Mouse (Mus musculus) forebrain, embryonic 12.5 days (tissue): ENCODE measurements around the gene Ulk2. TPM values are rescaled to one million over a fixed set of nuclear protein-coding genes. Genes with fewer than 3 reads are reported as not detected.
A peak's percentile ranks its signal among the peaks of the same experiment; 100 is the strongest.
"Not testable (repeated sequence)": the region's sequence is repeated elsewhere in the genome, so short reads cannot be mapped to it uniquely, and the experiment has no call there.

Source experiments
- ATAC-seq: fragments of 200-750 bp; cut with Nextera tagmentation; 2 replicates; pipeline ENCODE4 v1.8.0; 2017; ENCODE audit warnings: moderate TSS enrichment; ENCODE audit not compliant: low FRiP score
- H3K27ac ChIP-seq: fragments of 300-500 bp; sonication (generic); 2 replicates; pipeline ENCODE4 v1.5.1; 2016; ENCODE audit warnings: mild to moderate bottlenecking
- H3K27me3 ChIP-seq: fragments of 300-500 bp; sonication (generic); 2 replicates; pipeline ENCODE4 v1.6.1; 2016; ENCODE audit warnings: mild to moderate bottlenecking
- H3K36me3 ChIP-seq: fragments of 300-500 bp; sonication (generic); replicated peaks from 2 replicates; pipeline ENCODE4 v1.6.1; 2016; ENCODE audit warnings: mild to moderate bottlenecking
- H3K4me1 ChIP-seq: fragments of 300-500 bp; sonication (generic); 2 replicates; pipeline ENCODE4 v1.6.1; 2016
- H3K4me2 ChIP-seq: fragments of 300-500 bp; sonication (generic); 2 replicates; pipeline ENCODE4 v1.6.1; 2016; ENCODE audit warnings: mild to moderate bottlenecking, moderate library complexity
- H3K4me3 ChIP-seq: fragments of 300-500 bp; sonication (generic); replicated peaks from 2 replicates; pipeline ENCODE4 v1.5.1; 2016; ENCODE audit warnings: mild to moderate bottlenecking
- H3K9ac ChIP-seq: fragments of 300-500 bp; sonication (generic); 2 replicates; pipeline ENCODE4 v1.6.1; 2016; ENCODE audit warnings: mild to moderate bottlenecking
- H3K9me3 ChIP-seq: fragments of 300-500 bp; sonication (generic); 2 replicates; pipeline ENCODE4 v1.6.1; 2016
- WGBS: fragments of 180-500 bp; shearing (Covaris S2); methylation state at CpG from one replicate; pipeline ENCODE4 v1.1.7; 2016; 5-methylcytosine and 5-hydroxymethylcytosine counted together
- polyA plus RNA-seq: library from polyadenylated mRNA; unstranded; fragments of >200 nt; fragmentation: Nextera tagmentation; extraction: Ambion mirVana; gene quantifications from 2 replicates; pipeline ENCODE4 v1.2.1, GENCODE M21; 2016

The Ulk2 gene
- polyA plus RNA-seq, 1 experiment from 2014 or later, result 32.3 TPM

DNA sequence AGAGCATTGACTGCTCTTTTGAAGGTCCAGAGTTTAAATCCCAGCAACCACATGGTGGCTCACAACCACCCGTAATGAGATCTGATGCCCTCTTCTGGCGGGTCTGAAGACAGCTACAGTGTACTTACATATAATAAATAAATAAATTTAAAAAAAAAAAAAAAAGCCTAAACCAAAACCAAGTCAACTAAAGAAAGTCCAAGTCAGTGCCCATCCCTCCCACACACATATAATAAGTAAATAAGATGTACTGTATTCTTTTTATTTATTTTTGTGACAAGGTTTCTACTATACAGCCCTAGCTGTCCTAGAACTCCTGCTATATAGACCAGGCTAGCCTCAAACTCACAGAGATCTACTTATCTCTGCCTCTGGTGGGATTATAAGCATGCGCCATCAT, 14.2 kb downstream of the Ulk2 start:
- H3K4me1 ChIP-seq, H3K27ac ChIP-seq, H3K9me3 ChIP-seq, ATAC-seq, H3K4me3 ChIP-seq, H3K27me3 ChIP-seq, H3K4me2 ChIP-seq, H3K9ac ChIP-seq: not testable (repeated sequence)
- WGBS, result 67% methylated on average over 3 of the region's 3 CpGs
- peaks cover 28% of the 10 kb centered on the region for H3K36me3 ChIP-seq

- Histone ChIP-seq H3K9me3 (no peaks in the 10 kb centered on the region), H3K4me3 (no peak overlapping the region), H3K4me2 (no peak overlapping the region), H3K27me3 (no peaks in the 10 kb centered on the region), H3K36me3 (peaks cover 26% of the 10 kb centered on the region), H3K27ac (no peak overlapping the region), H3K4me1 (no peaks in the 10 kb centered on the region), H3K9ac (no peak overlapping the region)
- no peak for ATAC-seq
These were observed 14.9 kb downstream of the Ulk2 start for GRCm38 (mm10) chr11:61839940-61840339.

DNA sequence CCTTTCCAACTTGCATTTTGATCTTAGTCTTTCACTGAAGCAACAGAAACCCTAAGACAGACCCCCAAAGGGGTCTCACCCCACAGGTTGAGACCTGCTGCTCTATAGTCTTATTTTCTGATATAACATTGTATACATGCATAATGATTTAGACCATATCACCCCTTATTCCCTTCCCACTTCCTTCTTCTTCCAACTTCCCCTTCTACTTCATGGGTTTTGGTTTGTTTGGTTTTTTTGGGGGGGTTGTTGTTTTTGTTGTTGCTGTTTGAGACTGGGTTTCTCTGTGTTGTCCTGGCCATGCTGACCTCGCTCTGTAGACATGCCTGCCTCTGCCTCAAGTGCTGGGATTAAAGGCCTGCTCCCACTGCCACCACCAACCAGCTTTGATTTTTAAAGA, 15.7 kb downstream of the Ulk2 start:
- no peak overlapping the region for H3K4me2 ChIP-seq
- no peaks in the 10 kb centered on the region for H3K27me3 ChIP-seq
- no peak overlapping the region for H3K4me3 ChIP-seq
- no peak for ATAC-seq
- WGBS, result 79% methylated on average over 1 of the region's 1 CpGs
- no peaks in the 10 kb centered on the region for H3K4me1 ChIP-seq
- no peak overlapping the region for H3K9ac ChIP-seq
- H3K27ac ChIP-seq, result no peak overlapping the region
- peaks cover 31% of the 10 kb centered on the region for H3K36me3 ChIP-seq
- no peaks in the 10 kb centered on the region for H3K9me3 ChIP-seq

- 18% methylated on average over 4 of the region's 4 CpGs for WGBS
- peaks cover 58% of the 10 kb centered on the region for H3K36me3 ChIP-seq
- H3K9me3 ChIP-seq, result no peaks in the 10 kb centered on the region
- H3K4me2 ChIP-seq, result no peak overlapping the region
- H3K9ac ChIP-seq, result no peak overlapping the region
- no peak overlapping the region for H3K4me3 ChIP-seq
- no peaks in the 10 kb centered on the region for H3K27me3 ChIP-seq
- no peak overlapping the region for H3K27ac ChIP-seq
- ATAC-seq, result no peak
- H3K4me1 ChIP-seq, result 0 out of 2 replicates have a peak, but pooled peaks cover 4% of the 10 kb centered on the region
These were observed 45.1 kb downstream of the Ulk2 start for GRCm38 (mm10) chr11:61809793-61810192.

GRCm38 (mm10) chr11:61808551-61809117, 46.2 kb downstream of the Ulk2 start:
- peaks cover 51% of the 10 kb centered on the region for H3K36me3 ChIP-seq
- H3K9ac ChIP-seq, result no peak overlapping the region
- H3K9me3 ChIP-seq, result no peaks in the 10 kb centered on the region
- no peak overlapping the region for H3K4me3 ChIP-seq
- ATAC-seq, result no peak
- no peaks in the 10 kb centered on the region for H3K27me3 ChIP-seq
- 0 out of 2 replicates have a peak, but pooled peaks cover 4% of the 10 kb centered on the region for H3K4me1 ChIP-seq
- no peak overlapping the region for H3K27ac ChIP-seq
- no peak overlapping the region for H3K4me2 ChIP-seq
- 93% methylated on average over 2 of the region's 2 CpGs for WGBS

DNA sequence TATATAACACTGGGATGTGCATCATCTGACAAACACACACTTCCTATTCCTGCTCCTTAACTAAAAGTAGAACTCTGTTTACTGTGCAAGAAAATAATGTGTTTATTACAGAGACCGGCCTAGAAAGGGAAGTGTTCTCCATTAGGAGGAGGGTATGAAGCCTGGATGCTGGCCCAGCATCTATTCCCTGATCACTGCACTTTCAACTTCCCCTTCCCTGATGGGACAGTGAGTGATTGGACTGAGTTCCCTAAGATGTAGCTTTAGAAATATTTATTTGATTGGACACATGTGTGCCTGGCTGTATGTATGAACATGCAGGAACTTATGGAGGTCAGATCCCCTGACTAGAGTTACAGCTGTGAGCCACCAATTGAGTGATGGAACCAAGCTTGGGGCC, 61.4 kb downstream of the Ulk2 start:
- Histone ChIP-seq H3K27me3 (no peaks in the 10 kb centered on the region), H3K4me3 (no peak overlapping the region), H3K9ac (no peak overlapping the region), H3K27ac (no peak overlapping the region), H3K4me2 (no peak overlapping the region), H3K4me1 (no peaks in the 10 kb centered on the region), H3K36me3 (peaks cover 27% of the 10 kb centered on the region), H3K9me3 (no peaks in the 10 kb centered on the region)
- 97% methylated on average over 1 of the region's 1 CpGs for WGBS
- ATAC-seq, result no peak

GRCm38 (mm10) chr11:61788550-61788949, 66.3 kb downstream of the Ulk2 start:
- H3K27me3 ChIP-seq, result no peaks in the 10 kb centered on the region
- no peaks in the 10 kb centered on the region for H3K4me1 ChIP-seq
- no peak overlapping the region for H3K27ac ChIP-seq
- WGBS, result 100% methylated on average over 1 of the region's 1 CpGs
- H3K4me2 ChIP-seq, result no peak overlapping the region
- H3K9ac ChIP-seq, result no peak overlapping the region
- H3K36me3 ChIP-seq, result peaks cover 44% of the 10 kb centered on the region
- H3K9me3 ChIP-seq, result no peaks in the 10 kb centered on the region
- no peak overlapping the region for H3K4me3 ChIP-seq
- no peak for ATAC-seq

DNA sequence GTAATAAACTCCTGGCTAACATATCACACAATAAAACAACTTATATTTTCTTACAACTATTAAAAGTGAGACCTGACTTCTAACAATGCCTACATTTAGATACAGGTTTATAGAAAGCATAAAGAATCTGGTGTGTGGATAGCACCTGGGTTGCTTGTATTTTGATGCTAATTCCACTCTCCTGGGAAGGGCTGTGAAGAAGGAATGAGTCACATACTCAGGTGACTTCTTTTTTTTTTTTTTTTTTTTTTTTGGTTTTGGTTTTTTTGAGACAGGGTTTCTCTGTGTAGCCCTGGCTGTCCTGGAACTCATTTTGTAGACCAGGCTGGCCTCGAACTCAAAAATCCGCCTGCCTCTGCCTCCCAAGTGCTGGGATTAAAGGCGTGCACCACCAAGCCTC, 72.3 kb downstream of the Ulk2 start:
- H3K9me3 ChIP-seq, H3K9ac ChIP-seq, H3K27ac ChIP-seq, H3K4me1 ChIP-seq, ATAC-seq, H3K4me2 ChIP-seq, H3K27me3 ChIP-seq, H3K4me3 ChIP-seq: not testable (repeated sequence)
- WGBS, result 89% methylated on average over 3 of the region's 3 CpGs
- H3K36me3 ChIP-seq, result peaks cover 55% of the 10 kb centered on the region

GRCm38 (mm10) chr11:61774551-61775149, 80.2 kb downstream of the Ulk2 start:
- H3K36me3 ChIP-seq, result peaks cover 36% of the 10 kb centered on the region
- H3K4me2 ChIP-seq, result no peak overlapping the region

GRCm38 (mm10) chr11:61761584-61762407, 93.1 kb downstream of the Ulk2 start, which contains the start of gene Prpsap2:
Gene Prpsap2, minus strand, starts transcription at chr11:61762088.
- Histone ChIP-seq H3K9ac (peak within 1 kb of the TSS; percentile 82), H3K4me2 (peak within 1 kb of the TSS; percentile 65), H3K36me3 (peaks cover 3% of the 10 kb centered on the region; the same call in 1 of the 2 replicates), H3K4me1 (peaks cover 10% of the 10 kb centered on the region), H3K27me3 (no peaks in the 10 kb centered on the region), H3K27ac (peak within 1 kb of the TSS; percentile 90), H3K4me3 (peak within 1 kb of the TSS; percentile 66), H3K9me3 (no peaks in the 10 kb centered on the region)
- under 1% methylated on average over 51 of the region's 51 CpGs for WGBS
- peak; percentile 95 for ATAC-seq

More at GRCm38 (mm10) chr11:61774551-61775149, 80.2 kb downstream of the Ulk2 start:
- ATAC-seq, result no peak
- H3K4me1 ChIP-seq, result no peaks in the 10 kb centered on the region
- WGBS, result 86% methylated on average over 4 of the region's 4 CpGs
- no peaks in the 10 kb centered on the region for H3K27me3 ChIP-seq
- no peak overlapping the region for H3K27ac ChIP-seq
- H3K4me3 ChIP-seq, result no peak overlapping the region
- H3K9me3 ChIP-seq, result no peaks in the 10 kb centered on the region
- H3K9ac ChIP-seq, result no peak overlapping the region

DNA sequence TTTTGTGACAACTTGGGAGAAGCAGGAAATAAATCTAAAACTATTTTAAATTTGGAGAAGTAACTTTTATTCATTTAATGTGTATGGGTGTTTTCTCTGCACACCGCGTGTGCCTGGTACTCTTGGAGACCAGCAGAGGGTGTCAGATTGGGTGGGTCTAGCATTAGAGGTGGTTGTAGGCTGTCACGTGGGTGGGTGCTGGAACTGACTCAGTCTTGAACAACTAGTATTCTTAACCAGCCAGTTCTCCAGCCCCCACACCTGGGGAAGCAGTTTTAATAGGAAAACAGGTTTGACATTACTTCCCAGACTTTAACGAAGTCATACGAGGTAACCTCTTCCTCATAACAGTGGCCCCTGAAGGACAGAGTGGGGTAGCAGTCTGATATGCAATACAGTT, 94.4 kb downstream of the Ulk2 start:
- Histone ChIP-seq H3K4me2 (peak overlapping the region; percentile 65), H3K9me3 (no peaks in the 10 kb centered on the region), H3K9ac (no peak overlapping the region), H3K27ac (no peak overlapping the region), H3K4me3 (peak overlapping the region; percentile 66), H3K36me3 (peaks cover 15% of the 10 kb centered on the region), H3K27me3 (no peaks in the 10 kb centered on the region), H3K4me1 (peaks cover 10% of the 10 kb centered on the region)
- WGBS, result 77% methylated on average over 5 of the region's 5 CpGs
- ATAC-seq, result no peak

- Histone ChIP-seq H3K4me2 (no peak overlapping the region), H3K4me3 (no peak overlapping the region)
- 92% methylated on average over 2 of the region's 2 CpGs for WGBS
These were observed 97.7 kb downstream of the Ulk2 start for GRCm38 (mm10) chr11:61757151-61757550.

More at GRCm38 (mm10) chr11:61757151-61757550, 97.7 kb downstream of the Ulk2 start:
- H3K9ac ChIP-seq, result no peak overlapping the region
- peaks cover 10% of the 10 kb centered on the region for H3K4me1 ChIP-seq
- peaks cover 43% of the 10 kb centered on the region for H3K36me3 ChIP-seq
- no peak for ATAC-seq
- H3K9me3 ChIP-seq, result no peaks in the 10 kb centered on the region
- H3K27me3 ChIP-seq, result no peaks in the 10 kb centered on the region
- no peak overlapping the region for H3K27ac ChIP-seq
